1 mouse cellular context compared by ENCODE assay signal in the genomic region with DNA sequence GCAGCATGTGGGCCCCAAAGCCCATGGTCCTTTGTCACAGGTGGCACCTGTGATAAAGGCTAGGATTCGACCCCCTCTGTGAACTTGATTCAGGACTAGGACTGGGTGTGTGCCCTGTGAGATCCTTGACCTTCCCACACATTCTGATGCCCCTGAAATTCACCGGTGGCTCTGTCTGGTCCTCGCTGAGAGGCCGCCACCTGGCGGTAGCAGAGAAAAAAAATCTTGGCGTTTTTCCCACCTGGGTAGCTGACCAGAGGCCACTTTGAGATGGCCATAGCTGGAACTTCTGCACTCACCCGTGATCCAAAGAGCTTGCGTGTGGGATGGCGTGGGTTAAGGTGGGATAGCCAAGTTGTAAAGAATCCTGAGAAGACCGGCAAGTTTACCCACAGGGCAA.
TF ChIP-seq lines count a peak whose summit lies in the region.

No protein-coding gene starts in this region.

TF ChIP-seq in C2C12, 6 proteins besides CTCF, POLR2A, EP300 and RAD21:
- TF ChIP-seq USF1 (IDR thresholded peaks at IDR 0.05; ENCODE audit: low read depth): no peak
- no peak for TF ChIP-seq CEBPB (IDR thresholded peaks at IDR 0.05; ENCODE audit: low read depth)
- TF ChIP-seq FOSL1 (IDR thresholded peaks at IDR 0.05; ENCODE audit: insufficient read depth, low read length, poor library complexity, severe bottlenecking): no peak
- no peak for TF ChIP-seq MYOD1 (IDR thresholded peaks at IDR 0.05; ENCODE audit: control insufficient read depth, insufficient read length, low read depth)
- TF ChIP-seq MAX (IDR thresholded peaks at IDR 0.05): no peak
- TF ChIP-seq MYOG (IDR thresholded peaks at IDR 0.05; ENCODE audit: control insufficient read depth, extremely low read depth, insufficient read length): no peak
